Mouse (Mus musculus) ES-E14 (cell line): ENCODE measurements at regions not wholly inside any gene's neighbourhood (a gene's known extent, or its start where the extent isn't known, plus 50 kb on each side); places are given as distances from the start of the nearest gene placed in this dataset.

ENCODE experiments used
- CHD2 ChIP-seq: IDR thresholded peaks from 2 replicates; pipeline ENCODE4 v1.6.1; 2014; ENCODE audit warnings: mild to moderate bottlenecking, low read depth, low read length, inconsistent platforms
- MAFK ChIP-seq: IDR thresholded peaks from 2 replicates; pipeline ENCODE4 v1.6.1; 2014; ENCODE audit warnings: mild to moderate bottlenecking, low read depth, low read length, inconsistent platforms; ENCODE audit not compliant: insufficient read depth
- ZC3H11A ChIP-seq: IDR thresholded peaks from 2 replicates; pipeline ENCODE4 v1.6.1; 2012; ENCODE audit warnings: low read depth, mild to moderate bottlenecking, inconsistent platforms, low read length, borderline replicate concordance
- ZNF384 ChIP-seq: IDR thresholded peaks from 2 replicates; pipeline ENCODE4 v1.6.1; 2012; ENCODE audit warnings: low read depth, low read length, inconsistent platforms

- no peak for TF ChIP-seq ZNF384
- no peak for TF ChIP-seq ZC3H11A
- TF ChIP-seq CHD2 = no peak
- TF ChIP-seq MAFK = no peak
Observed at GRCm38 (mm10) chr17:10025212-10025611, 294.4 kb downstream of the Qk start.
